8 mouse cellular contexts compared by ENCODE assay signal in genomic region chr16:84702230-84703128, GRCm38 (mm10). TPM values are rescaled to one million over a fixed set of nuclear protein-coding genes. Genes with fewer than 3 reads are reported as not detected.
DNase-seq lines count a peak whose midpoint lies in the region; ATAC-seq and TF ChIP-seq lines count a peak whose summit lies in the region.

No protein-coding gene starts in this region.

- no peak for TF ChIP-seq CTCF in cerebellum, adult 2 months (IDR thresholded peaks at IDR 0.05; ENCODE audit: borderline replicate concordance, insufficient read depth, low read depth, low read length)
- no peak for TF ChIP-seq CTCF in spleen, adult 2 months (IDR thresholded peaks at IDR 0.05; ENCODE audit: extremely low read depth, insufficient read depth, insufficient read length, insufficient replicate concordance)

- 19% methylated on average over 39 of the region's 39 CpGs for WGBS in cerebellum, adult 2 months
- 10% methylated on average over 39 of the region's 39 CpGs for WGBS in heart, embryonic 13.5 days
- 11% methylated on average over 39 of the region's 39 CpGs for WGBS in kidney, embryonic 16.5 days
- WGBS in spleen, adult 2 months = 18% methylated on average over 39 of the region's 39 CpGs

- no peaks in the 10 kb centered on the region; the same call in 1 of the 2 replicates for H3K4me1 ChIP-seq in cerebellum, adult 2 months (ENCODE audit: control insufficient read depth, insufficient read depth, low read length)
- H3K4me1 ChIP-seq in heart, embryonic 13.5 days = peaks cover 9% of the 10 kb centered on the region
- H3K4me1 ChIP-seq in kidney, embryonic 16.5 days (ENCODE audit: insufficient read depth, low read length) = 0 out of 2 replicates have a peak, but pooled peaks cover 4% of the 10 kb centered on the region
- peaks cover 3% of the 10 kb centered on the region for H3K4me1 ChIP-seq in spleen, adult 2 months (ENCODE audit: control insufficient read depth, insufficient read depth, insufficient read length)

- H3K4me2 ChIP-seq in heart, embryonic 13.5 days = peak overlapping the region; percentile 96
- H3K4me2 ChIP-seq in kidney, embryonic 16.5 days (replicated peaks; ENCODE audit: low read depth, low read length) = peak overlapping the region; percentile 99

- no peak for TF ChIP-seq POLR2A in cerebellum, adult 2 months (IDR thresholded peaks at IDR 0.05; ENCODE audit: borderline replicate concordance, insufficient read depth, low read length)
- no peak for TF ChIP-seq POLR2A in spleen, adult 2 months (IDR thresholded peaks at IDR 0.05; ENCODE audit: low read depth, low read length)

- no peaks in the 10 kb centered on the region for H3K9me3 ChIP-seq in heart, embryonic 13.5 days
- H3K9me3 ChIP-seq in kidney, embryonic 16.5 days (ENCODE audit: low read length) = no peaks in the 10 kb centered on the region

- intact Hi-C loops in left cerebral cortex, postnatal 25 days (cut with DNase I) = no loop called here

- DNase-seq in cerebellum, adult 2 months = no peak
- DNase-seq in cerebellum, adult 18-20 months = no peak
- peak; percentile 62 for DNase-seq in embryo, embryonic 10.5 days (ENCODE audit: low spot score)
- peak; percentile 37 for DNase-seq in lung, postnatal 36 days
- peak in 1 of 2 experiments; percentile 43 for DNase-seq in spleen, adult 2 months (ENCODE audit: low read depth in 1 of 2, low spot score in 2 of 2)
- no peak for DNase-seq in left cerebral cortex, postnatal 25 days (ENCODE audit: low spot score in 2 of 2)

- H3K36me3 ChIP-seq in heart, embryonic 13.5 days = no peaks in the 10 kb centered on the region
- no peaks in the 10 kb centered on the region for H3K36me3 ChIP-seq in kidney, embryonic 16.5 days (ENCODE audit: insufficient read depth, low read length)
- H3K36me3 ChIP-seq in spleen, adult 2 months (ENCODE audit: control insufficient read depth, insufficient read depth, low read length) = no peaks in the 10 kb centered on the region

- H3K4me3 ChIP-seq in cerebellum, adult 2 months (replicated peaks; ENCODE audit: insufficient read depth, low read depth, low read length) = peak overlapping the region; percentile 43
- H3K4me3 ChIP-seq in heart, embryonic 13.5 days = peak overlapping the region; percentile 72
- peak overlapping the region; percentile 71 for H3K4me3 ChIP-seq in kidney, embryonic 16.5 days (ENCODE audit: low read length)
- H3K4me3 ChIP-seq in spleen, adult 2 months (ENCODE audit: extremely low read depth, insufficient read depth, insufficient read length) = peak overlapping the region; percentile 77

- 0 out of 2 replicates have a peak, but pooled peaks have one; percentile 45 for ATAC-seq in heart, embryonic 13.5 days (ENCODE audit: extremely low read depth, insufficient number of reproducible peaks, low FRiP score, low TSS enrichment)
- peak; percentile 77; the same call in 1 of the 2 replicates for ATAC-seq in kidney, embryonic 16.5 days (ENCODE audit: low FRiP score, low TSS enrichment)

- peak overlapping the region; percentile 83 for H3K9ac ChIP-seq in heart, embryonic 13.5 days
- H3K9ac ChIP-seq in kidney, embryonic 16.5 days (replicated peaks; ENCODE audit: low read length) = peak overlapping the region; percentile 76

- H3K27ac ChIP-seq in cerebellum, adult 2 months (ENCODE audit: insufficient read depth, low read length) = no peak overlapping the region
- H3K27ac ChIP-seq in heart, embryonic 13.5 days (replicated peaks) = no peak overlapping the region
- H3K27ac ChIP-seq in kidney, embryonic 16.5 days (ENCODE audit: low read length) = no peak overlapping the region
- 0 out of 2 replicates have a peak overlapping the region, but pooled peaks have one; percentile 17 for H3K27ac ChIP-seq in spleen, adult 2 months (ENCODE audit: insufficient read depth, low read length)

- H3K27me3 ChIP-seq in cerebellum, adult 2 months (ENCODE audit: control insufficient read depth, insufficient read depth, low read length) = peaks cover 1% of the 10 kb centered on the region; the same call in 1 of the 2 replicates
- H3K27me3 ChIP-seq in heart, embryonic 13.5 days (replicated peaks) = peaks cover 30% of the 10 kb centered on the region
- H3K27me3 ChIP-seq in kidney, embryonic 16.5 days (ENCODE audit: insufficient read depth, low read length) = no peaks in the 10 kb centered on the region
- H3K27me3 ChIP-seq in spleen, adult 2 months (ENCODE audit: control insufficient read depth, insufficient read depth, low read length) = no peaks in the 10 kb centered on the region

RNA-seq across cellular contexts. Expression of gene Mrpl39, which starts 33.1 kb away (rescaled TPM):
- 28.6 and 32.3 TPM in 2 replicates for polyA plus RNA-seq in cerebellum, adult 2 months (2012; rRNA removed)
- 45.7 and 51.4 TPM in 2 replicates for polyA plus RNA-seq in heart, embryonic 13.5 days (2015; fragmentation: Nextera tagmentation; extraction: Ambion mirVana)
- 50.7 and 54.1 TPM in 2 replicates for polyA plus RNA-seq in kidney, embryonic 16.5 days (2015; fragmentation: Nextera tagmentation; extraction: Ambion mirVana)
- polyA plus RNA-seq in spleen, adult 2 months (2012; rRNA removed) = 4.6 and 6.3 TPM in 2 replicates
- total RNA-seq in left cerebral cortex, postnatal 25 days (2021) = 10 to 100 TPM; 19.5 to 19.6 TPM

Comparison
In these comparisons a context has a peak if more than half of its experiments do, and no peak if none do; other contexts are left out.
1. DNase-seq: peak in embryo, embryonic 10.5 days (single experiment) and lung, postnatal 36 days (single experiment); none in cerebellum, adult 2 months (0 of 2), cerebellum, adult 18-20 months (0 of 2) and left cerebral cortex, postnatal 25 days (0 of 2).
2. Peak in every context shown above with its lines, with median percentiles within 50 percentile points of each other: H3K4me3 ChIP-seq.